Mouse (Mus musculus): ENCODE data around the gene Igfbpl1.
A peak's percentile ranks its signal among the peaks of the same experiment; 100 is the strongest.

Gene Igfbpl1

DNA sequence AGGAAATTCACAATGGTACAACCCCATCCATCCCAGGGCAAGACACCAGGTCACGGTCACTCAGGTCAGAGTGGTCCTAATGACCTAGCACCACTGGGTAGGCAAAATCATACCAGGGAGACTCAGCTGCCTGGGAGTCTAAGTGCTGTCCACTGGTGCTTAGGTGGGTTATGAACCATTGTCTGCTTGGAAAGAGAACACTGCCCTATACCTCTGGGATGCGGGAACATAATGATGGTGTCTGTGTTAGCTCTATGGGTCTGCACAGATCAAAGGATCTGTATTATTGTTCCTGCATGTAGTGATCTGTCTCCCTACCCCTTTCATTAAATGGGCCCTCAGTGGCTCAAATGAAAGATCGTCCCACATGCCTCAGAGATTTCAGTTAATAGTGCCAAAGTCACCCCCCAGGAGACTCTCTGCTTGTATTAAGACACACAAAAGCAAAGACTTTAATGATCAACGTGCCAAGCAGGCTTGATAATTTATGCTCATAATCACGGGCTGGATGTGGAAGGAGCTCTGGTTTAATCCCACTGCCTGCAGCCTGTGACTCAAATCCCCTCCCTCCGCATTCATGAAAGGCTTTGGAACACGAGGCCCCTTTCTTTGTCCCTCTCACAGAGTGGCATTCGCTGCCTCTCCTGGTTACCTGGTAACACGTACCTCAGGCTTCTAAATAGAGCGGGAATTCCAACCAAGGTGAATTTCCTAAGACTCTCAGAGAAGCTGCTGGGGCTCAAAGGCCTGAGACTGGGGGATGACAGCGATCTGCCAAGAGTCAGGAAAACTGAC is 3.7 kb downstream of the Igfbpl1 start:
- no peak for DNase-seq (ENCODE audit: low read depth, low spot score)

DNA sequence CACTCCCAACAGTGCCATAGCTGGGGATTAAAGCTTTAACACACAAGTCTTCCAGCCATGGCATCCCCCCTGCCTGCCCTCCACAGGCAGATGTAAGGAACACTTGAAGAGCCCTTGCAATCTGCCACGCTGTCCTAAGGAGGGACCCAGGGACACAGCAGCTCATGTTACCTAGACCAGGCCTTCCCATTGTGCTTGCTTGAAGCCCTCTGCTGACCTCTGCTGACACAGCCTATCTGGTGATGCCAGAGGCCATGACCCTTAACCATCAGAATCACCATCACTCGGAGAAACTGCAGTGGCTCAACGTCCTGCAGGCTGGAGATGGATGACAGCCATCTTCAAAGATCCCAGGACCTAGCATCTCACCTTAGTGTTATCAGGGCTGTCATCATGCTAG is 4.7 kb downstream of the Igfbpl1 start:
- DNase-seq (ENCODE audit: low read depth, low spot score) = no peak

DNA sequence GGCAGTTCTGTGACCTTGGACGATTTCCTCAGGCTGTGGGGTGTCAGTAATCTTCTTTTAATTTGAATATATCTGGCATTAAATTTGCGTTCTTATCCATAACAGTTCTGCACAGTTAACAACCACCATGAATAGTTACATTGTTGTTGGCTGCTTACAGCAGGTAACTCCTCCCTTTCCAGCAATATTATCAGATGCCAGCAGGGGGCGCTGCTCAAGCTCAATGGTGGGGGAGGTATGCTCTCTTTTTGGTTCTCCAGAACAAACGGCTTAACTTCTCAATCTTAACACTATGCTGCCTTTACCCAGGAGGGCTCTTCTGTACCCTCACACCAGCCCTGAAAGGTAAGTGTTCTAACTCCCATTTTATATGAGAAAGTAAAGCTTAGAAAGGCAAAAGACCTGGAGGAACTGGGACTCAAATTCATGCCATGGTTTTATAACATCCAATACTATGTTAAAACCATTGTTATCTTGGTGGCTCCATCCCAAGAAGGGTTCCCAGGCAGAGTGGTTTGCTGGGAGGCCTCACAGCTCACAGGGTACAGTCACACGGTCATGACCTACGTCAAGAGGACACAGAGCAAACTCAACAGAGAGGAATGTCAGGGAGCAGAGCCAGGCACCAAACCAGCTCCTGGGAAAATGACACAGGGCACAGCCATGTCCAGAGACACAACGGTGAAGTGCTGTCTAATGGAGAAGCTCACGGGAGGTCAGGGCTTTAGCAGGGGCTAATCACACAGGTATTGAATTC is 6.5 kb downstream of the Igfbpl1 start:
- DNase-seq (ENCODE audit: low read depth, low spot score) = peak; percentile 74

DNA sequence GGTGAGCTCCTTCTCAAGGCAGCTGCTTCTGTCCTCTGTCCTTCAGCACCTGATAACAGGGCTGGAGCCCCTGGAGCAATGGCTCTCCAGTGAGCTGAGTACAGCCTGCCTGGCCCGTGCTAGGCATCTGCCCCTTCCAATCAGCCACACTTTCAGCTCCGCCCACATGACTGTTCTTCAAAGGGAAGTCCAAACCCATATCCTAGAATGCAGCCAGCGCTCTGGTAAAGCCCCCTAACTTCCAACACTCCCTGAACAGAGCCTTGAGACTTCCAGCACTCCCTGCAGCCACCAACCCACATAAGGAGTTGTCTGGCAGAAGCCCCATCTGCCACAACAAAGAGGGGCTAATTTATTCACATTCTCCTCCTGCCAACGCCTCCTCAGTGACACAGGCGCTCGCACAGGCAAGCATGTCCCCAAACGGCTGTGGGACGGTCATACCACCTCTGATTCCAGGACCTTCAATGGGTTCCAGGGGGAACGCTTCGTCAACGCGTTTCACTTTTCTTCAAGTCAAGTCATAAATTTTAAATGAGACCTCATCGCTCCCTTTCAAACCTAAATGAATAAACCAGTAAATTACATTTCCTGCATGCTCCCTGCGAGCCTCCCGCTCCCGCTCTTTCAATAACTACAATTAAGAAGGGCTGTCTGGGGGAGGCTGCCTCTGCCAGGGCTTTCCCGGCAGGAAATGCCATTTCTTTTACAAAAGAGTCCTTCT is 7.4 kb downstream of the Igfbpl1 start:
- DNase-seq (ENCODE audit: low read depth, low spot score) = peak; percentile 73

DNA sequence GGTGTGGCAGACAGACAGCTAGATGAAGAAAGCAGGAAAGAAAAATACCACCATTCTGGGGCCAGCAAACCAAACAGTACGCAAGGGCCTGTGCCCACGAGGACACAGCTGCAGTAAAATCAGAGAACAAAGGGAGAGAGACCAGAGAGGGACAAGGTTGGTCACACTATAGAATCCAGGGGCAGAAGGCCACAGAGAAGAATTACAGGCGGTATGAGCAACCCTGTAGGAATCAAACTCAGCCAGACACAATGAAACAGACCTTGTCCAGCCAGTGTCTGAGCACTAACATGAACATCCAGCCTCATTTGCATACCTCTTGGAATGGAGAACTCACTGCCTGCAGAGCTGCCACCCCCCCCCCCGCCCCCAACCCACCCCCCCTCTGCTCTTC is 7.9 kb downstream of the Igfbpl1 start:
- DNase-seq (ENCODE audit: low read depth, low spot score) = peak; percentile 39

DNA sequence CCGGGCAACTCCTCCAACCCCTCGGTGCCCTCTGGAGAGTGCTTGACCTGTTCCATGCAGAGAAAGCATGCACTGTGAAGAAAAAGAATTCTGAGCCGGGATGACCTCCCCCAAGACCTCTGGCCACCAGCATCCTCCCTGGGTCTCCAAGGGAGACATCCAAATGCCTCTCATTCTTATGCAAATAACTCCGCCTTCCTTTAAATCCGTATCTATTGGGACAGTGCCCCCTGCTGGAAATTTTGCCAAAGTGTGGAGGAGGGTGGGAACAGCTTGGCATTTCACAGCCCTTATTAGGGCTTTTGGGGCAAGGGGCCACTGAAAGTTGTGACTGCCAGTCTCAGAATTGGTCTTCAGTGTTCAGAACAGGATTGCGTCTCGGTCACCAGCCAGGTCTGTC is 11.2 kb downstream of the Igfbpl1 start:
- DNase-seq (ENCODE audit: low read depth, low spot score) = peak; percentile 71

DNA sequence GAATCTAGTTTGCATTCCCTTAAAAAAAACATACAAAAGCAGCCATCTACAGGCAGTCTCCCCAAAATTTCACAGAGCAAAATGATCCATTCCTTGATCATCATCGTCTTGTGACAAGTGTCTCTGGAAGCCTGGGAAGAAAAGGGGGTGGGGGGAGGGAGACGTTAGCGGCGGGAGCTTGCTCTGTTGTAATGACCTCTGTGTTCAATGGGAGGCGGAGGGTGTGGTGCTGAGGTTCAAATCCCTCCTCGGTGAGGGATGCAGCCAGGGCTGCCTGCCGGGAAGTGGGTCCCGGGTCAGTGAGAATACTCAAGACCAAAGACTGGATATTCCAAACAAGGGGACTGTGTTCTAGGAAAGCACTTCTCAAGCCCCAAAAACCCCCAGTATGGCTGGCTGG is 15.5 kb downstream of the Igfbpl1 start:
- DNase-seq (ENCODE audit: low read depth, low spot score) = no peak

DNA sequence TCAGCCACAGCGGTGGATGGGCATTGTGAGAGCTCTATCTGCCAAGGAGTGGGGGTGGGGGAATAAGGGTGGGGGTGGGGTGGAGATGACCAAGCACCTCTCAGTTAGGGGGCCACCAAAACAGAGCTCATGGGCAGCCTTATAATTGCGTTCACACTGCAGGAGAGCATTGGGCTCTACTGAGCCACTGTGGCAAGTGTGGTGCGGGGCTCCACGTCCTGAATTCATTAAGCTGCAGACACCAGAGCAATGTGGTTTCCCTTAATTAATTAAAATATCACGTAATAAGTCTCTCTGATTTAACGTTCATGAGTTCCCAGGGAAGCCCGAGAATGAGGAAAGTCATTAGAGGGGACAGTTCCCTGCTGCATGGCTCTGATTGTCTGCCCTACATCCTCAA is 18.7 kb downstream of the Igfbpl1 start:
- DNase-seq (ENCODE audit: low read depth, low spot score) = no peak

DNA sequence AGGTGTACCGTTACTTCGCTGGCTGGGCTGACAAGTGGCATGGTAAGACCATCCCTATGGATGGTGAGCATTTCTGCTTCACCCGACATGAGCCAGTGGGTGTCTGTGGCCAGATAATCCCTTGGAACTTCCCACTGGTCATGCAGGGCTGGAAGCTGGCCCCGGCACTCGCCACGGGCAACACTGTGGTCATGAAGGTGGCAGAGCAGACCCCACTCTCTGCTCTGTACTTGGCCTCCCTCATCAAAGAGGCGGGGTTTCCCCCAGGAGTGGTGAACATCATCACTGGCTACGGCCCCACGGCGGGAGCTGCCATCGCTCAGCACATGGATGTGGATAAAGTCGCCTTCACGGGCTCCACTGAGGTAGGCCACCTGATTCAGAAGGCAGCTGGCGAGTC is 23.8 kb downstream of the Igfbpl1 start:
- no peak for DNase-seq (ENCODE audit: low read depth, low spot score)

DNA sequence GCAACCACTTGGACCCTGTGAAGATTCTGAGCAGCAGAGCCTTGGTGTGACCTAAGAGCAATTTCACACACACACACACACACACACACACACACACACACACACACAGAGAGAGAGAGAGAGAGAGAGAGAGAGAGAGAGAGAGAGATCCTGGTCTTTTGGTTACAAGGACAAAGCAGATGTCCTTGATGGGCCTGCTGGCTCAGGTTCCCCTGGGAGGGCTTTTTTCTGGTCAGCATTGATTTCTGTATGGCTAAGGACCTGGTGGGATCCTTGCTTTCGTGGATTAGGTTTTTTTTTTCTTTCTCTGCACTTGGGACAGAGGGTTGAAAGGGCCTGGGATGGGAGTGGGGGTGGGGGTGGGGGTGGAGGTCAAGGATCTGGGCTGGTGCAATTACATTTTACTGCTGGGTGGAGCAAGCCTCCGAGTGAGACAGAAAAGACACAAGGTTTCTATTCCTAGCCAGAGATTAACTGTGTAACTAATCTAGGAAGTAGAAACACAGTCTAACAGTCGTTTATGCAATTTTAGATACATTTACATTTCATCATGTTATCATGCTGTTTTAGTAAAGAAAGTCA is 26.7 kb downstream of the Igfbpl1 start:
- peak; percentile 50 for DNase-seq (ENCODE audit: low read depth, low spot score)

DNA sequence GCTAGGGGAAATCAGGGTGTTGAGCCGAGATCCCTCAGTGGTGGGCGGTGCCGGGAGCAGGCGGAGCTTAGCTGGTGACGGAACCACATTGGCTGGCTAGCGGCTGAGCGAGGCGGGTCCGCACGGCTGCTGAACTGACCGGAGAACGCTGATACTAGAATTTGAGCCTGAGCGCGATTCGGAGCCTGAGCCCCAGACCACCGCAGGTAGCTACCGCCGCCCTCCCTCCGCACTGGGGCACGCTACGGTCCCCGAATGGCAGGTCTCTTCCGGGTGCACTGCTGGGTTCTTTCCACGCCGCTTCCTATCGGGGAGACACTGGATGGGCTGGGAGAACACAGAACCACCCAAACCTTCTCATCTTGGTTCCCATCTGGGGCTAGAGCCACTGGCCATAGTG is 27.8 kb downstream of the Igfbpl1 start, which contains the start of gene Aldh1b1:
Gene Aldh1b1 (plus strand): TSS at position 59 of the 400 bp plus-strand sequence.
- DNase-seq (ENCODE audit: low read depth, low spot score) = peak; percentile 68

DNA sequence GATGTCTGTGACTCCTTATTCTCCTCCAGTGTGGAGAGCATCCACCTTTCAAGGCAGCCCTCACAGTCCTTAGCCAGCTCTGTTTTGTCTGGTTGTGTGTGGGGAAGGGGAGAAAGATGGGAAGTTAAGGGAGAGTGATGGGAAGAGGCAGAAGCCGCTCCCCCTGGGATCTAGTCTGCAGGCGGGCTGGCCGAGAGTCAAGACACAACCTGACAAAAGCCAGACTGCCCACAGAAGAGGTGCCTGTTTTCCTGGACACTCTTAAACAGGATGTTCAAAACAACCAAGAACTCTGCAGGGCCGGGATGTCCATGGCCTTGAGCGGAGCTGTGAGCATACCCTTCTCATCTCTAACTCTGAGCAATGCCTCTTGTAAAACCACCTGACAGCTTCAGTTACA is 30.0 kb downstream of the Igfbpl1 start:
- no peak for DNase-seq (ENCODE audit: low read depth, low spot score)

DNA sequence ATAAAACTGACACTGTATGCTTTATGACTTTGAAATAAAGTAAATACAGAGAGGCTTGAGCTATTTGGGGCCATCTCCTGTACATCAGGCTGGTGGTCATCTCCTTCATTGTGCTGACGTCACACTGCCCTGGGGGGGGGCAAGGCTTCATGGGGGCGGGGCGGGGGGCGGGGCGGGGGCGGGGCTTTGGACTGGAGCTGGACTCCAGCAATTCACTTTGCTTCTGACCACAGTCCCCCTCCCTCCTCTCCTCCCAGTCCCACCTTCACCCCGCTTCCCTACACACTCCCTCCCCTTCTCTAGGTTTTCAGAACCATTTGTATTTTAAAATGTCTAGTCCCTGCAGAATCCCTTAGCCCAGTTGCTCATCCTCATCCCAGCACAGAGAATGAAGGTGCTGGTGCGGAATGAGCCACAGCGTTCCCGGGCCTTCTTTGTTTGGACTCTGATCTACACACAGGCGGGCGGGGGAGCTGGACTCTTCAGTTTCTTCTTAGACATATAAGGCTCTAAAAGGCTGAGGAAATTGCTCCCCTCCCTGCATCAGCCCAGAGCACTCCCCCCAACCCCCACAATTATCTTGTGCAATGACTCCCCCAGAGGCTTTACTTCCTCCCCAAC is 31.4 kb downstream of the Igfbpl1 start:
- no peak for DNase-seq (ENCODE audit: low read depth, low spot score)

DNA sequence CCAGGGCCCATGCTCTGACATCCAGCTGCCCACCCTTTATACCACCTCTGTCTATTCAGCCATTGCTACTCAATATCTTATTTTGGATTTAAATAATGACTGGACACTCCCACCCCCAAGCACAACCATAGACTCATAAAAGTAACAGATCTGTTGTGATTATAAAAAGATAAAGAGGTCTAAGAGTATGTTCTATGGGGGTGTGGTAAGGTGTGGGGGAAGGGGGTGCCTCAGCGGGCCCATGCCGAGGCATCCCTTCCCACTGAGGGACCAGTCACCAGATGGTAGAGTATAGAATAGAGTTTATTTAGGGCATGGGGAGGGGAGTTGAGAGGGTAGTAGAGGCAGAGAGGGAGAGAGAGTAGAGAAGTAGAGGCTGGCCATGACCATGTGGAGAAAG is 36.7 kb downstream of the Igfbpl1 start:
- DNase-seq (ENCODE audit: low read depth, low spot score) = no peak

DNA sequence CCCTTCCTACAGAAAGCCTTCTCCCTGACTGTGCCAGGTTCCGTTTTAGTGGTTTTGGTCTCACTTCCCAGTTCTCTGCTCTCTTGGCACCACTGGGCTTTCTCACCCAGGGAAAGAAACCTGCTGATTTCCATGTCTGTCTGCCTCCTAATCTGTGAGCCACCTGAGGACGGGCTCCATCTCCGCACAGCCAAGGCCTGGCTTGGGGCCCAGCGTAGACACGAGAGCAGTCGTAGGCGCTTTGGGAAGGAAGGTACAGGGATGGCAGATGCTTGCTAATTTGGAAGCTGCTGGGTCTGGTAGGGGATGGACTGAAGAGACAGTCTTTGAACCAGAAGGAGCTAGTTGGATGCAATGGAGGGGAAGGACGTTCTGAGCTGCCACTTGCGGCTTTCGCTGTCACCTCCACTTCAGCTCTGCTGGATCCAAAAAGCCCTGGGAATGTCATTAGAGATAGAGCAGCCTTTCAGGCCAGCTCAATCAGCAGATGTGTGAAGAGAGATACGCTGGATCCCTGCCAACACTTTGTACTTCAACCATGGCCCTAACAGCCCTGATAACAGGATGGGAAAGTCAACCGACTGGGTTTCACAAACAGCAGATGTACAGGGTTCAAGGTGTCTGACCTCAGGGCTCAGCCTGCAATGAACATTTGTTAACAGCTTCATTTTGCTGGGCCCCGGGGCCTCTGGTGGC is 37.3 kb downstream of the Igfbpl1 start:
- DNase-seq (ENCODE audit: low read depth, low spot score) = no peak

DNA sequence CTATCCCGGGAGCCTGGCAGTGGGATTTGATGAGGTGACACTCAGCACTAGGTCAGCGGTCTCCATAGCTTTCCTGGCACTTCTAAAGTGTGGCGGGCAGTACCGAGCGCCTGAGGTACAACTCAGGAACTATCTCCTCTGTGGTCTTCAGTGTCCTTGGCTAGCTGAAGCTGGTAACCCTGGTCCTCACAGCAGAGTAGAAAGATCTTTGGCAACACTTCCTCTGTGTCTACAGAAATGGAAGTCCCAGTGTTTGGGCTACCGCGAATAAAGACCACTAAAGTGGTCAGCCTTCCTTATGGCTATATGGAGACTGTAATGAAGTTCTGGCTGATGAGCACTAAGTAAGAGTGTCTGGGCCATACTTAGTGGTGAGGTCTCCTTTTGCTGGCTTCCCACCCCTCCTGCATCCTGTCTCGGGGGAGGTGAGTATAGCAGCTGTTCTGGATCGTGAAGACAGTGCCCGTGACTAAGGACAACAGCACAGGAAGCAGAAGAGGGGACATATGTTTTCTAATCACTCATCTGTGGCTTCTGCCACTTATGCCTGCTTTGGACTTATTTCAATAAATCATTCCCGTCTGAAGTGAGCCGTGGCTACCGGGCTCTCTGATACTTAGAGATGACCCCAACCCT is 38.2 kb downstream of the Igfbpl1 start:
- no peak for DNase-seq (ENCODE audit: low read depth, low spot score)

DNA sequence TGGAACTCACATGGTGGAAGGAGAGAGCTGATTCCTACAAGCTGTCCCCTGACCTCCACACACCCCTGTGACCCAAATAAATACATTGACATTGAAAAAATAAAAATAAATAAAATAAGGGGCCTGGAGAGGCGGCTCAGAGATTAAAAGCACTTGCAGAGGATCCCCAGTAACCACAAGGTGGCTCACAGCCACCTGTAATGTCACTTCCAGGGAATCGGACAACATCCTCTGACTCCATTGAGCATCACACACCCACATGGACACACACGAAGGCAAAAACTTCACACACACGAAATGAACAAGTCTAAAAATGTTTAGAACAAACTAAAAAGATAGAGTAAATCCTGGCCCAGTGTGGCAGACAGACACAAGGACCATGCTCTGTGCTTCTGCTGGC is 40.0 kb downstream of the Igfbpl1 start:
- DNase-seq (ENCODE audit: low read depth, low spot score) = no peak

DNA sequence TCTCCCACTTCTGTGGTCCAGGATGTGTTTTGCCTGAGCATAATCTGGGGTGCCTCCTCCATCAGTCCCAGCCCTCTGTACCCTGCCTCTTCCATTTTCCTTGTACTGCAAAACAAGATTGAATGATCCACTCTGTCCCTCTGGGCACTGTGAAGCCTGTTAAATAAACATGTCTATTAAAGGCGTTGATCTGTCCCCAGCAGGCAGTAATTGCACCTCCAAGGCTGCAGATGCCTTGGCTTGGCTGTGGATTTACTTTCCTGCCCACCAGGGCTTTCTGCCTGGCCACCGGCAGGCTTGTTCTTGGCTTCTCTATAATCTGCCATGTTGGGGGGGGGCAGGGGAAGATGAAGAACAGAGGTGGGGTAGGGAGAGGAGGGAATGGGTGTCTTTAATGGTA is 40.8 kb downstream of the Igfbpl1 start:
- no peak for DNase-seq (ENCODE audit: low read depth, low spot score)

DNA sequence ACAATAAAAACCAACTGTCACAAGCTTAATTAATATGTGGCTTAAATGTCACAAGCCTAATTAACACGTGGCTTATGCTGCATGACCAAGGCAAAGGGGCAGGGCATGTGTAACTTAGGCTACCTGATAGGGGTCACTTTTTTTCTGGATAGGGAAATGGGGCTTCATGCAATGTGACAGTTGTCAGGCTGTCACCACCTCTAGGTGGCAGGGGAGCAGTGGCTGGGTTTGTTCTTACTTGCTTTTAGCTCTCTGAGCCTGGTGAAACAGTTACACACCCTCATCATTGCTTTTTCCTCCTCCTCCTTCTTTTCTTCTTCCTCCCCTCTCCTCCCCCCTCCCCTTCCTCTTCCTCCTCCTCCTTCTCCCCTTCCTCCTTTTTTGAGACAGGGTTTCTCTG is 43.1 kb downstream of the Igfbpl1 start:
- no peak for DNase-seq (ENCODE audit: low read depth, low spot score)

DNA sequence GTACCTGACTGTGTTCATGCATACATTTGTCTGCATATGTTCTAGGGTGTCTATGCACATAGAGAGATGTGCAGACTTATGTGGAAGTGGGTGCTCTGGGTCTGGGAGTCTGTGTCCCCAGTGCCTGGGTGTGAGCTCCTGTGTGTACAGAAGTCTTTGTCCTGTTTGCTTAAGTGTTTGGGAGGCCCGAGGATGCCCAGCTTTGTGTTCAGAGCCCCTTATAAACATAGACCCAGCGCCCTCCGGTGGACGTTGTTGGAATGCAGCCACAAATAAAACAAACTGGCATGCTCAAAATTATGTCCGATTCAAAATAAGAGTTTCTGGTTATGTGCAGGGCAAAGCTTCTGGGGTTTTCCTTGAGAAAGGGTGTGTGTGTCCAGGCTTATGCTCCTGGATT is 55.1 kb downstream of the Igfbpl1 start:
- peak; percentile 82 for DNase-seq (ENCODE audit: low read depth, low spot score)

DNA sequence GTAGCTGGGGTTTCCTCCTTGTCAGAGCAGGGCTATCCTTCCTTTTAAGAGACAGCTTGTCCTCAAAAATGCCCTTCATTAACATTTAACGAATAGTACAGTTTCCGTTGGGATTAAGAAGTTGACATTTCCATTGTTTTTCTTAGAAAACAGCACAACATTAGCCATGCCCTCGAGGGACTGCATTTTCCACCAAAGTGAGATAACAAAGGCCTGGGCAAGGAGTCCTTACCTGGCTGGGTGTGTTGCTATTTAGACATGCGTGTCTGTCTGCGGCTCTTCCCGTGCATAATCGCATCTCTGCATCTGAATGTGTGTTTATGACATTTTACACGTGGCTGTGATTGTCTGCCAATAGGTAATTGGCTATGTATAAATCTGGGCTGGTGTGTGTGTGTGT is 55.5 kb downstream of the Igfbpl1 start:
- no peak for DNase-seq (ENCODE audit: low read depth, low spot score)

Data from mesoderm, embryonic 11.5 days (tissue).